Mouse (Mus musculus) ES-CJ7 (cell line): ENCODE data around the gene Ebf1.

ENCODE experiments used
- DNase-seq: peaks from one replicate; pipeline ENCODE4 v3.0.0; 2011; ENCODE audit warnings: low read depth, low spot score

Ebf1 gene

GRCm38 (mm10) chr11:44894798-44895197, 277.7 kb downstream of the Ebf1 start:
- DNase-seq = no peak

- DNase-seq = no peak
These were observed 278.8 kb downstream of the Ebf1 start for GRCm38 (mm10) chr11:44895893-44896292.

GRCm38 (mm10) chr11:44897140-44897665, 280.1 kb downstream of the Ebf1 start:
- no peak for DNase-seq

GRCm38 (mm10) chr11:44899554-44899953, 282.4 kb downstream of the Ebf1 start:
- no peak for DNase-seq

GRCm38 (mm10) chr11:44899965-44900364, 282.8 kb downstream of the Ebf1 start:
- DNase-seq = no peak

GRCm38 (mm10) chr11:44900496-44900895, 283.4 kb downstream of the Ebf1 start:
- DNase-seq = no peak

GRCm38 (mm10) chr11:44901715-44902114, 284.6 kb downstream of the Ebf1 start:
- DNase-seq = no peak

- no peak for DNase-seq
These were observed 285.0 kb downstream of the Ebf1 start for GRCm38 (mm10) chr11:44902165-44902564.

- DNase-seq = no peak
These were observed 287.0 kb downstream of the Ebf1 start for GRCm38 (mm10) chr11:44904121-44904520.

GRCm38 (mm10) chr11:44906456-44906855, 289.3 kb downstream of the Ebf1 start:
- DNase-seq = no peak

GRCm38 (mm10) chr11:44911765-44912164, 294.6 kb downstream of the Ebf1 start:
- no peak for DNase-seq

GRCm38 (mm10) chr11:44913806-44914205, 296.7 kb downstream of the Ebf1 start:
- no peak for DNase-seq

- no peak for DNase-seq
These were observed 299.9 kb downstream of the Ebf1 start for GRCm38 (mm10) chr11:44917059-44917458.

- no peak for DNase-seq
These were observed 306.0 kb downstream of the Ebf1 start for GRCm38 (mm10) chr11:44923138-44923537.

GRCm38 (mm10) chr11:44923868-44924508, 306.9 kb downstream of the Ebf1 start:
- DNase-seq = no peak

GRCm38 (mm10) chr11:44924896-44925295, 307.8 kb downstream of the Ebf1 start:
- no peak for DNase-seq

- no peak for DNase-seq
These were observed 308.8 kb downstream of the Ebf1 start for GRCm38 (mm10) chr11:44925806-44926525.

- no peak for DNase-seq
These were observed 311.3 kb downstream of the Ebf1 start for GRCm38 (mm10) chr11:44928403-44928802.

- no peak for DNase-seq
These were observed 315.9 kb downstream of the Ebf1 start for GRCm38 (mm10) chr11:44932942-44933483.

GRCm38 (mm10) chr11:44943781-44944180, 326.7 kb downstream of the Ebf1 start:
- no peak for DNase-seq

GRCm38 (mm10) chr11:44944401-44944800, 327.3 kb downstream of the Ebf1 start:
- DNase-seq = no peak

- DNase-seq = no peak
These were observed 329.5 kb downstream of the Ebf1 start for GRCm38 (mm10) chr11:44946618-44947017.

- DNase-seq = no peak
These were observed 331.4 kb downstream of the Ebf1 start for GRCm38 (mm10) chr11:44948541-44948940.
